Mouse (Mus musculus) embryonic facial prominence, embryonic 12.5 days (tissue): ENCODE measurements around the gene Ikzf1. TPM values are rescaled to one million over a fixed set of nuclear protein-coding genes. Genes with fewer than 3 reads are reported as not detected.
A peak's percentile ranks its signal among the peaks of the same experiment; 100 is the strongest.

Source experiments
- ATAC-seq: fragments of 200-750 bp; cut with Nextera tagmentation; 2 replicates; pipeline ENCODE4 v1.8.0; 2017; ENCODE audit not compliant: insufficient number of reproducible peaks, insufficient read depth, low FRiP score, low TSS enrichment
- H3K27ac ChIP-seq: fragments of 300-500 bp; sonication (generic); 2 replicates; pipeline ENCODE4 v1.5.1; 2016; ENCODE audit warnings: mild to moderate bottlenecking
- H3K27me3 ChIP-seq: fragments of 300-500 bp; sonication (generic); 2 replicates; pipeline ENCODE4 v1.6.1; 2016; ENCODE audit warnings: mild to moderate bottlenecking, moderate library complexity
- H3K36me3 ChIP-seq: fragments of 300-500 bp; sonication (generic); 2 replicates; pipeline ENCODE4 v1.6.1; 2016; ENCODE audit warnings: mild to moderate bottlenecking
- H3K4me1 ChIP-seq: fragments of 300-500 bp; sonication (generic); 2 replicates; pipeline ENCODE4 v1.6.1; 2016
- H3K4me2 ChIP-seq: fragments of 300-500 bp; sonication (generic); replicated peaks from 2 replicates; pipeline ENCODE4 v1.6.1; 2016; ENCODE audit warnings: mild to moderate bottlenecking, moderate library complexity
- H3K4me3 ChIP-seq: fragments of 300-500 bp; sonication (generic); 2 replicates; pipeline ENCODE4 v1.5.1; 2016; ENCODE audit warnings: mild to moderate bottlenecking
- H3K9ac ChIP-seq: fragments of 300-500 bp; sonication (generic); 2 replicates; pipeline ENCODE4 v1.6.1; 2016; ENCODE audit warnings: mild to moderate bottlenecking, moderate library complexity
- H3K9me3 ChIP-seq: fragments of 300-500 bp; sonication (generic); 2 replicates; pipeline ENCODE4 v1.6.1; 2016; ENCODE audit warnings: mild to moderate bottlenecking, moderate library complexity
- WGBS: fragments of 180-500 bp; shearing (Covaris S2); methylation state at CpG from one replicate; pipeline ENCODE4 v1.1.7; 2016; 5-methylcytosine and 5-hydroxymethylcytosine counted together
- polyA plus RNA-seq: library from polyadenylated mRNA; unstranded; fragments of >200 nt; fragmentation: Nextera tagmentation; extraction: Ambion mirVana; gene quantifications from 2 replicates; pipeline ENCODE4 v1.2.1, GENCODE M21; 2016

The Ikzf1 gene
- polyA plus RNA-seq, 1 experiment from 2014 or later = 0.84 TPM

GRCm38 (mm10) chr11:11676068-11676741 is 8.6 kb upstream of the Ikzf1 start:
- WGBS = 88% methylated on average over 9 of the region's 9 CpGs

GRCm38 (mm10) chr11:11677165-11677564 is 7.6 kb upstream of the Ikzf1 start:
- 0 out of 2 replicates have a peak, but pooled peaks cover 3% of the 10 kb centered on the region for H3K27me3 ChIP-seq
- 83% methylated on average over 7 of the region's 7 CpGs for WGBS

More at GRCm38 (mm10) chr11:11676068-11676741, 8.6 kb upstream of the Ikzf1 start:
- Histone ChIP-seq H3K27me3 (no peaks in the 10 kb centered on the region), H3K4me2 (no peak overlapping the region), H3K27ac (no peak overlapping the region), H3K36me3 (no peaks in the 10 kb centered on the region), H3K4me3 (no peak overlapping the region), H3K9ac (no peak overlapping the region), H3K9me3 (no peaks in the 10 kb centered on the region), H3K4me1 (no peaks in the 10 kb centered on the region)
- ATAC-seq = no peak

GRCm38 (mm10) chr11:11678972-11679371 is 5.8 kb upstream of the Ikzf1 start:
- H3K4me3 ChIP-seq = no peak overlapping the region
- no peak overlapping the region for H3K27ac ChIP-seq
- 84% methylated on average over 6 of the region's 6 CpGs for WGBS
- peaks cover 18% of the 10 kb centered on the region for H3K27me3 ChIP-seq
- no peak overlapping the region for H3K9ac ChIP-seq
- ATAC-seq = no peak
- H3K9me3 ChIP-seq = no peaks in the 10 kb centered on the region
- H3K36me3 ChIP-seq = no peaks in the 10 kb centered on the region
- H3K4me1 ChIP-seq = no peaks in the 10 kb centered on the region
- H3K4me2 ChIP-seq = no peak overlapping the region

More at GRCm38 (mm10) chr11:11677165-11677564, 7.6 kb upstream of the Ikzf1 start:
- H3K9ac ChIP-seq = no peak overlapping the region
- no peak for ATAC-seq
- H3K36me3 ChIP-seq = no peaks in the 10 kb centered on the region
- H3K4me2 ChIP-seq = no peak overlapping the region
- no peaks in the 10 kb centered on the region for H3K9me3 ChIP-seq
- H3K4me3 ChIP-seq = no peak overlapping the region
- H3K27ac ChIP-seq = no peak overlapping the region
- no peaks in the 10 kb centered on the region for H3K4me1 ChIP-seq

- H3K4me1 ChIP-seq = peaks cover 3% of the 10 kb centered on the region; the same call in 1 of the 2 replicates
- no peaks in the 10 kb centered on the region for H3K9me3 ChIP-seq
- 0 out of 2 replicates have a peak, but pooled peaks have one; percentile 22 for ATAC-seq
- no peaks in the 10 kb centered on the region for H3K36me3 ChIP-seq
- peak overlapping the region; percentile 97; the same call in 1 of the 2 replicates for H3K4me2 ChIP-seq
- H3K4me3 ChIP-seq = peak overlapping the region; percentile 63; the same call in 1 of the 2 replicates
- peaks cover 50% of the 10 kb centered on the region for H3K27me3 ChIP-seq
- H3K9ac ChIP-seq = no peak overlapping the region
- no peak overlapping the region for H3K27ac ChIP-seq
- 64% methylated on average over 9 of the region's 9 CpGs for WGBS
Observed at GRCm38 (mm10) chr11:11684056-11684929, 510 bp upstream of the Ikzf1 start.

GRCm38 (mm10) chr11:11685853-11686395 is 1.1 kb downstream of the Ikzf1 start:
- Histone ChIP-seq H3K36me3 (no peaks in the 10 kb centered on the region), H3K9ac (peak overlapping the region; percentile 56), H3K27ac (no peak overlapping the region), H3K4me1 (peaks cover 3% of the 10 kb centered on the region; the same call in 1 of the 2 replicates), H3K4me2 (peak overlapping the region; percentile 97), H3K27me3 (peaks cover 50% of the 10 kb centered on the region), H3K4me3 (peak overlapping the region; percentile 63), H3K9me3 (no peaks in the 10 kb centered on the region)
- ATAC-seq = peak; percentile 73
- 1% methylated on average over 66 of the region's 66 CpGs for WGBS

GRCm38 (mm10) chr11:11686569-11687051 is 1.8 kb downstream of the Ikzf1 start:
- Histone ChIP-seq H3K9me3 (no peaks in the 10 kb centered on the region), H3K4me3 (peak overlapping the region; percentile 63), H3K27me3 (peaks cover 50% of the 10 kb centered on the region), H3K27ac (no peak overlapping the region), H3K4me1 (peaks cover 3% of the 10 kb centered on the region; the same call in 1 of the 2 replicates), H3K36me3 (no peaks in the 10 kb centered on the region), H3K4me2 (peak overlapping the region; percentile 97), H3K9ac (no peak overlapping the region)
- ATAC-seq = no peak
- 14% methylated on average over 16 of the region's 16 CpGs for WGBS

- Histone ChIP-seq H3K27me3 (peaks cover 44% of the 10 kb centered on the region), H3K9me3 (no peaks in the 10 kb centered on the region), H3K27ac (no peak overlapping the region), H3K36me3 (no peaks in the 10 kb centered on the region), H3K9ac (no peak overlapping the region), H3K4me1 (peaks cover 3% of the 10 kb centered on the region; the same call in 1 of the 2 replicates), H3K4me3 (no peak overlapping the region), H3K4me2 (no peak overlapping the region)
- 90% methylated on average over 8 of the region's 8 CpGs for WGBS
- no peak for ATAC-seq
Observed at GRCm38 (mm10) chr11:11687551-11688185, 2.9 kb downstream of the Ikzf1 start.

GRCm38 (mm10) chr11:11688766-11689330 is 4.0 kb downstream of the Ikzf1 start:
- ATAC-seq = no peak
- Histone ChIP-seq H3K4me1 (peaks cover 3% of the 10 kb centered on the region; the same call in 1 of the 2 replicates), H3K4me2 (no peak overlapping the region), H3K9ac (no peak overlapping the region), H3K27me3 (peaks cover 34% of the 10 kb centered on the region), H3K4me3 (no peak overlapping the region), H3K27ac (no peak overlapping the region), H3K9me3 (no peaks in the 10 kb centered on the region), H3K36me3 (no peaks in the 10 kb centered on the region)
- whole genome bisulfite sequencing = 66% methylated on average over 6 of the region's 6 CpGs

- ATAC-seq = no peak
Observed at GRCm38 (mm10) chr11:11689701-11690058, 4.9 kb downstream of the Ikzf1 start.

GRCm38 (mm10) chr11:11690059-11690844 is 5.4 kb downstream of the Ikzf1 start:
- Histone ChIP-seq H3K27me3 (peaks cover 20% of the 10 kb centered on the region), H3K4me1 (peaks cover 3% of the 10 kb centered on the region; the same call in 1 of the 2 replicates), H3K9ac (no peak overlapping the region), H3K27ac (no peak overlapping the region), H3K9me3 (no peaks in the 10 kb centered on the region), H3K4me2 (no peak overlapping the region), H3K36me3 (no peaks in the 10 kb centered on the region), H3K4me3 (no peak overlapping the region)
- WGBS = 78% methylated on average over 11 of the region's 11 CpGs
- no peak for ATAC-seq

More at GRCm38 (mm10) chr11:11689701-11690058, 4.9 kb downstream of the Ikzf1 start:
- no peaks in the 10 kb centered on the region for H3K36me3 ChIP-seq
- no peak overlapping the region for H3K27ac ChIP-seq
- H3K9ac ChIP-seq = no peak overlapping the region
- H3K9me3 ChIP-seq = no peaks in the 10 kb centered on the region
- H3K4me3 ChIP-seq = no peak overlapping the region
- no peak overlapping the region for H3K4me2 ChIP-seq
- peaks cover 26% of the 10 kb centered on the region for H3K27me3 ChIP-seq
- peaks cover 3% of the 10 kb centered on the region; the same call in 1 of the 2 replicates for H3K4me1 ChIP-seq
